Mouse (Mus musculus): ENCODE measurements at regions not wholly inside any gene's neighbourhood (a gene's known extent, or its start where the extent isn't known, plus 50 kb on each side); places are given as distances from the start of the nearest gene placed in this dataset.
A peak's percentile ranks its signal among the peaks of the same experiment; 100 is the strongest.

GRCm38 (mm10) chr13:39127942-39128341 is 167.3 kb upstream of the Slc35b3 start:
- DNase-seq (ENCODE audit: low spot score), result no peak

- no peak for DNase-seq (ENCODE audit: low spot score)
Measured at GRCm38 (mm10) chr13:39092058-39092457, 131.4 kb upstream of the Slc35b3 start.

- no peak for DNase-seq (ENCODE audit: low spot score)
Measured at GRCm38 (mm10) chr13:39084544-39084943, 123.9 kb upstream of the Slc35b3 start.

- DNase-seq (ENCODE audit: low spot score), result no peak
Measured at GRCm38 (mm10) chr13:39074211-39074610, 113.5 kb upstream of the Slc35b3 start.

GRCm38 (mm10) chr13:39032263-39032662 is 71.6 kb upstream of the Slc35b3 start:
- DNase-seq (ENCODE audit: low spot score), result no peak

- no peak for DNase-seq (ENCODE audit: low spot score)
Measured at GRCm38 (mm10) chr13:39020168-39020567, 59.5 kb upstream of the Slc35b3 start.

GRCm38 (mm10) chr13:39011696-39012095 is 51.0 kb upstream of the Slc35b3 start:
- peak; percentile 74 for DNase-seq (ENCODE audit: low spot score)

Data from heart, adult 8-10 months (tissue).